Mouse (Mus musculus) lung, postnatal 0 days (tissue): ENCODE measurements around the gene Asgr1. TPM values are rescaled to one million over a fixed set of nuclear protein-coding genes. Genes with fewer than 3 reads are reported as not detected.

Experiments used
- ATAC-seq: fragments of 200-750 bp; cut with Nextera tagmentation; 2 replicates; pipeline ENCODE4 v1.8.0; 2017; ENCODE audit warnings: moderate library complexity
- DNase-seq: peaks from one replicate; pipeline ENCODE4 v3.0.0-alpha.2; 2016; ENCODE audit warnings: low spot score
- H3K27ac ChIP-seq: fragments of 300-500 bp; sonication (generic); 2 replicates; pipeline ENCODE4 v1.5.1; 2014; ENCODE audit warnings: antibody characterized with exemption, mild to moderate bottlenecking, low read length, mixed read lengths
- H3K27me3 ChIP-seq: fragments of 300-500 bp; sonication (generic); replicated peaks from 2 replicates; pipeline ENCODE4 v1.6.1; 2014; ENCODE audit warnings: low read length, mixed read lengths; ENCODE audit not compliant: insufficient read depth
- H3K36me3 ChIP-seq: fragments of 300-500 bp; sonication (generic); 2 replicates; pipeline ENCODE4 v1.6.1; 2014; ENCODE audit warnings: low read length, mixed read lengths; ENCODE audit not compliant: insufficient read depth
- H3K4me1 ChIP-seq: fragments of 300-500 bp; sonication (generic); 2 replicates; pipeline ENCODE4 v1.6.1; 2014; ENCODE audit warnings: antibody characterized with exemption, low read depth, low read length, mixed read lengths; ENCODE audit not compliant: insufficient read depth
- H3K4me2 ChIP-seq: fragments of 300-500 bp; sonication (generic); replicated peaks from 2 replicates; pipeline ENCODE4 v1.6.1; 2014; ENCODE audit warnings: low read depth, mild to moderate bottlenecking, low read length, moderate library complexity, mixed read lengths
- H3K4me3 ChIP-seq: fragments of 300-500 bp; sonication (generic); 2 replicates; pipeline ENCODE4 v1.5.1; 2014; ENCODE audit warnings: low read depth, low read length
- H3K9ac ChIP-seq: fragments of 300-500 bp; sonication (generic); replicated peaks from 2 replicates; pipeline ENCODE4 v1.6.1; 2014; ENCODE audit warnings: low read depth, mild to moderate bottlenecking
- H3K9me3 ChIP-seq: fragments of 300-500 bp; sonication (generic); 2 replicates; pipeline ENCODE4 v1.6.1; 2016; ENCODE audit warnings: low read length, mixed read lengths
- CTCF ChIP-seq: IDR thresholded peaks from 2 replicates; pipeline ENCODE4 v1.5.1; 2016; ENCODE audit warnings: antibody characterized with exemption, mild to moderate bottlenecking
- EP300 ChIP-seq: IDR thresholded peaks from 2 replicates; pipeline ENCODE4 v1.6.1; 2016; ENCODE audit warnings: antibody characterized with exemption, mild to moderate bottlenecking, control low read depth
- whole genome bisulfite sequencing: fragments of 180-500 bp; shearing (Covaris S2); extraction: QIAGEN DNeasy Blood & Tissue Kit; methylation state at CpG from one replicate; pipeline ENCODE4 v1.1.7; 2014; 5-methylcytosine and 5-hydroxymethylcytosine counted together
- microRNA counts: library from miRNA; unstranded; fragments of <30 nt; microRNA quantifications from one replicate; lab custom pipeline; 2015
- microRNA-seq: library from miRNA; unstranded; fragments of <30 nt; microRNA quantifications from one replicate; pipeline ENCODE4, GENCODE M21; 2016
- polyA plus RNA-seq: library from polyadenylated mRNA; unstranded; fragments of >200 nt; fragmentation: Nextera tagmentation; extraction: Ambion mirVana; gene quantifications from 2 replicates; pipeline ENCODE4 v1.2.1, GENCODE M21; 2015

The Asgr1 gene
- polyA plus RNA-seq, 1 experiment from 2014 or later, result 0.81 TPM

DNA sequence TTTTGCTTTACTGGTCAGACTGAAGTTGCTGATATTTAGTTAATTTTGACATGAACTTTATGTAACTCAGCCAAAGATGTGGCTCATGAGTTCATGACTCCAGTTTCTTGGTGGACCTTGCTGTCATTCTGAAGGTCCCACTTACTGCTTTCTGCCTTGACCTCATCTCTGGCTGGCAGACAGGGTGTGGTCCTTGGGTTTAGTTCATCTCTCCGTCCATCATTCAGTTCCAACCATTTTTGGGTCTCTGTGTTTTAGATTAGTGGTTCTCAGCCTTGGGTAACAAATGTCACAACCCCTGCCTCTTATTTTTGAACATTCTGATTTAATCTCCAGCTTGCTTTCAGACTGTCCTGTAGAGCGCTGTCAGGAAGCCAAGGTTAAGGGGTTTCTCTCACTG is 45.9 kb downstream of the Asgr1 start:
- Histone ChIP-seq H3K9me3 (no peaks in the 10 kb centered on the region), H3K36me3 (no peaks in the 10 kb centered on the region), H3K27ac (no peak overlapping the region), H3K4me1 (no peaks in the 10 kb centered on the region), H3K4me2 (no peak overlapping the region), H3K9ac (no peak overlapping the region), H3K4me3 (no peak overlapping the region), H3K27me3 (no peaks in the 10 kb centered on the region)
- ATAC-seq, result no peak
- WGBS, result 90% methylated on average over 2 of the region's 2 CpGs
- no peak for DNase-seq
- TF ChIP-seq EP300 (no peak), CTCF (no peak)

DNA sequence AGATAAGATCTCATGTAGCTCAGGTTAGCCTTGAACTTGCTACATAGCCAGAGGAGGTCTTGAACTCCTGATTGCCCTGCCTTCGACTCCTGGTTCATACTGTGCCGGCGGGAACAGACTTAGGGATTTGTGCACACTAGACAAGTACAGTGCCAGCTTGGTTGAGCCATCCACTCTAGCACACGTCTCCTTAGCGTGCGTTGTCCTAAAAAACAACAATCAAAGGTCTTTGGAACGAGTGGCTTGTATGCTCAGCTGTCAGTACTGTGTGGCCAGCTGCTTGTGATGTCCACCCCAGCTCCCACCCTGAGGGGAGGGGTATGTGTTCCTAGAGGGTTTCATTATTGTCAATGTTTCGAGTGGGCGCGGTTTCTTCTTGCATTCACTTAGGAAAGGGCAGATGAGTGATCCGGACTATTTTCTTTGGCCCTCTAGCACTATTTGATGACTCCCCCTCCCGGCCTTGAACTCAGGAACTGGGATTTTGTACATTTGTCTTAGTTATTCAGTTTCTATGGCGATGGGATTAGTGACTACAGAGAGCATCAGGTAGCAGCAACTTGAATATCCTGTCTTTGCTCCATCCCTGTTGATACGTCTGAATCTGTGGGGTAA is 49.9 kb downstream of the Asgr1 start:
- ATAC-seq (no peak), DNase-seq (no peak)
- Histone ChIP-seq H3K9ac (no peak overlapping the region), H3K4me2 (no peak overlapping the region), H3K27ac (no peak overlapping the region), H3K9me3 (no peaks in the 10 kb centered on the region), H3K4me1 (no peaks in the 10 kb centered on the region), H3K4me3 (no peak overlapping the region), H3K36me3 (no peaks in the 10 kb centered on the region), H3K27me3 (no peaks in the 10 kb centered on the region)
- TF ChIP-seq EP300, result no peak
- 70% methylated on average over 14 of the region's 14 CpGs for WGBS

DNA sequence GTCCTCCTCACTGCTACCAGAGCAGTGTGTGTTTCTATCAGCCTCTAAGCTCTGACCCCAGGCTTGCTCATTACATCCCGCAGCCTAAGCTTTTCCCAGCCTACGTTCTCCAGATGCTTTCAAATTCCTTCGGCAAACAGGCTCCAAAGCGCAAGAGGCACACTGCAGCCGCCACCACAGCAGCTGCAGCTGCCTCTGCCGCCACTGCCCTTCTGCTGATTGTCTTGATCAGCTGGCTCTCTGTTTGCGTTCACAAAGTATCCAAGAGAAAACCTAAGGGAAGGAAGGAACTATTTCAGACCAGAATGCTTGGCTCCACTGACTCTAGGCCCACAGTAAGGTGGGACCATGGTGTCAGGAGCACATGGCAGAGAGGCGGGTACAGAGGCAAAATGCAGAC is 53.2 kb downstream of the Asgr1 start:
- no peak overlapping the region for H3K4me2 ChIP-seq
- no peaks in the 10 kb centered on the region for H3K27me3 ChIP-seq
- no peak overlapping the region for H3K4me3 ChIP-seq
- H3K9ac ChIP-seq, result no peak overlapping the region
- no peaks in the 10 kb centered on the region for H3K4me1 ChIP-seq
- H3K27ac ChIP-seq, result no peak overlapping the region
- no peaks in the 10 kb centered on the region for H3K9me3 ChIP-seq
- ATAC-seq (no peak), DNase-seq (no peak)
- H3K36me3 ChIP-seq, result no peaks in the 10 kb centered on the region
- no peak for TF ChIP-seq CTCF
- no peak for TF ChIP-seq EP300
- WGBS, result 52% methylated on average over 8 of the region's 8 CpGs

MicroRNA genes within 50 kb of the gene (microRNA counts, 519-probe panel; counts per million panel counts)
- not detected for microRNA mmu-miR-324-3p (lab: Ali Mortazavi, UCI)
- 4,029 counts per million, percentile 36 among the panel's probes with 10 or more counts for microRNA mmu-miR-324-5p (lab: Ali Mortazavi, UCI)

Small RNA genes lying within 50 kb of the gene (microRNA-seq; reads per million reads assigned to microRNA genes)
- gene Mir324, result 1,853 reads per million, percentile 81 among the genes with 10 or more reads in this experiment

Other genes starting within 250 kb of the Asgr1 start
- 14.3 and 14.9 TPM in 2 replicates for gene Tmem102, start 248.5 kb upstream of the Asgr1 start, polyA plus RNA-seq
- gene Gm39566, start 238.8 kb upstream of the Asgr1 start, polyA plus RNA-seq, result not detected in 2 replicates
- gene Spem2, start 235.6 kb upstream of the Asgr1 start, polyA plus RNA-seq, result not detected in 2 replicates
- gene Spem1, start 231.9 kb upstream of the Asgr1 start, polyA plus RNA-seq, result not detected in 2 replicates
- gene Nlgn2, start 216.3 kb upstream of the Asgr1 start, polyA plus RNA-seq, result 2.9 and 3.9 TPM in 2 replicates
- gene Tmem256, start 215.6 kb upstream of the Asgr1 start, polyA plus RNA-seq, result 365 and 395 TPM in 2 replicates
- gene Plscr3, start 207.7 kb upstream of the Asgr1 start, polyA plus RNA-seq, result 107 and 114 TPM in 2 replicates
- gene Tnk1, start 195.4 kb upstream of the Asgr1 start, polyA plus RNA-seq, result 6.1 and 7.6 TPM in 2 replicates
- not detected in 2 replicates for gene Tmem95, start 176.1 kb upstream of the Asgr1 start, polyA plus RNA-seq
- gene Kctd11, start 172.7 kb upstream of the Asgr1 start, polyA plus RNA-seq, result 10.1 and 11.4 TPM in 2 replicates
- gene Acap1, start 158.5 kb upstream of the Asgr1 start, polyA plus RNA-seq, result 1.5 and 1.7 TPM in 2 replicates
- gene 2810408A11Rik, start 153.1 kb upstream of the Asgr1 start, polyA plus RNA-seq, result 6.4 and 7.0 TPM in 2 replicates
- gene Neurl4, start 153.0 kb upstream of the Asgr1 start, polyA plus RNA-seq, result 3.8 and 3.9 TPM in 2 replicates
- gene Gps2, start 140.2 kb upstream of the Asgr1 start, polyA plus RNA-seq, result 53.0 and 59.1 TPM in 2 replicates
- gene Eif5a, start 132.1 kb upstream of the Asgr1 start, polyA plus RNA-seq, result 758 and 815 TPM in 2 replicates
- gene Ybx2, start 118.3 kb upstream of the Asgr1 start, polyA plus RNA-seq, result 1.00 and 1.1 TPM in 2 replicates
- 3.7 and 4.3 TPM in 2 replicates for gene Slc2a4, start 105.9 kb upstream of the Asgr1 start, polyA plus RNA-seq
- 212 and 230 TPM in 2 replicates for gene Cldn7, start 89.3 kb upstream of the Asgr1 start, polyA plus RNA-seq
- 23.7 and 24.7 TPM in 2 replicates for gene Ctdnep1, start 72.9 kb upstream of the Asgr1 start, polyA plus RNA-seq
- 65.9 and 72.1 TPM in 2 replicates for gene Elp5, start 71.6 kb upstream of the Asgr1 start, polyA plus RNA-seq
- gene Gabarap, start 62.9 kb upstream of the Asgr1 start, polyA plus RNA-seq, result 624 and 645 TPM in 2 replicates
- gene Phf23, start 58.3 kb upstream of the Asgr1 start, polyA plus RNA-seq, result 57.5 and 61.3 TPM in 2 replicates
- 14.6 and 15.1 TPM in 2 replicates for gene Dvl2, start 53.5 kb upstream of the Asgr1 start, polyA plus RNA-seq
- 92.0 and 95.2 TPM in 2 replicates for gene Acadvl, start 38.7 kb upstream of the Asgr1 start, polyA plus RNA-seq
- gene Dlg4, start 37.1 kb upstream of the Asgr1 start, polyA plus RNA-seq, result 2.0 and 2.1 TPM in 2 replicates
- not detected in 2 replicates for gene Asgr2, start 38.6 kb downstream of the Asgr1 start, polyA plus RNA-seq
- 0.90 and 1.2 TPM in 2 replicates for gene Mgl2, start 76.2 kb downstream of the Asgr1 start, polyA plus RNA-seq
- gene Clec10a, start 102.1 kb downstream of the Asgr1 start, polyA plus RNA-seq, result 0.54 and 0.70 TPM in 2 replicates
- gene Slc16a11, start 158.7 kb downstream of the Asgr1 start, polyA plus RNA-seq, result 7.9 TPM in 2 replicates
- 4.5 and 6.0 TPM in 2 replicates for gene Slc16a13, start 167.0 kb downstream of the Asgr1 start, polyA plus RNA-seq
- 19.2 and 31.6 TPM in 2 replicates for gene Bcl6b, start 175.7 kb downstream of the Asgr1 start, polyA plus RNA-seq
- gene 0610010K14Rik, start 183.8 kb downstream of the Asgr1 start, polyA plus RNA-seq, result 115 and 118 TPM in 2 replicates
- 11.0 and 15.3 TPM in 2 replicates for gene Gm21988, start 185.7 kb downstream of the Asgr1 start, polyA plus RNA-seq
- 462 and 484 TPM in 2 replicates for gene Rnasek, start 185.8 kb downstream of the Asgr1 start, polyA plus RNA-seq
- 5.8 and 7.0 TPM in 2 replicates for gene Alox12, start 201.3 kb downstream of the Asgr1 start, polyA plus RNA-seq